Mouse (Mus musculus): ENCODE measurements around the gene Oas3. TPM values are rescaled to one million over a fixed set of nuclear protein-coding genes. Genes with fewer than 3 reads are reported as not detected.
"Not testable (repeated sequence)": the region's sequence is repeated elsewhere in the genome, so short reads cannot be mapped to it uniquely, and the experiment has no call there.

Gene Oas3
- polyA plus RNA-seq (2016; fragmentation: Nextera tagmentation; extraction: Ambion mirVana) = 0.29 and 0.37 TPM in 2 replicates

DNA sequence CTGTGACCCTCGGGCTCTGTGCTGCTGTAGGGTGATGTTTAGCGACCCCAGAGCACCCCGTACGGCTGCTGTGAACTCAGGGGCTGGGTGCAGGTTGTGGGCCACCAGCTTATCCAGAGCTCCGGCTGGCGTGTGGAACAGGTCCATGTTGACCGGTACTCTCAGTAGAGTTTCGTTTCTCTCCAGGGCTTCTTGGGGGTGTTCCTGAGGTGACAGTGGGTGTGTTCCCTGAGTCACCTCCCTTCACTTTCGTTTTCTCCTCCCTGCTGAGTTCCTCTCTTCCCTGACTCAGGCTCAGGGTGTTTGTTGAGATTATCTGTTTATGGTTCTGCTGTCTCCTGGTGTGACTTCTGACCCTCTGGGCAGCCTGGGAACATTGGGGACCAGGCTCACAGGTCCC is at the start of gene Oas3:
Gene Oas3 (minus strand): TSS at position 184 of the 400 bp plus-strand sequence.
- 65% methylated on average over 9 of the region's 9 CpGs for WGBS
- no peaks in the 10 kb centered on the region for H3K36me3 ChIP-seq
- DNase-seq (ENCODE audit: low spot score) = no peak
- peaks cover 26% of the 10 kb centered on the region for H3K4me1 ChIP-seq
- H3K27ac ChIP-seq = no peak within 1 kb of the TSS
- no peaks in the 10 kb centered on the region for H3K9me3 ChIP-seq
- no peaks in the 10 kb centered on the region for H3K27me3 ChIP-seq (ENCODE audit: insufficient read depth, poor library complexity, severe bottlenecking)
- no peak within 1 kb of the TSS for H3K4me3 ChIP-seq

GRCm38 (mm10) chr5:120818999-120819398 is 41.5 kb upstream of the Oas3 start:
- H3K4me3 ChIP-seq = no peak overlapping the region
- H3K4me1 ChIP-seq = no peaks in the 10 kb centered on the region
- H3K36me3 ChIP-seq = no peaks in the 10 kb centered on the region
- H3K27me3 ChIP-seq (ENCODE audit: insufficient read depth, poor library complexity, severe bottlenecking) = no peaks in the 10 kb centered on the region
- no peak overlapping the region for H3K27ac ChIP-seq
- DNase-seq (ENCODE audit: low spot score) = no peak
- H3K9me3 ChIP-seq = peaks cover 4% of the 10 kb centered on the region; the same call in 1 of the 2 replicates

DNA sequence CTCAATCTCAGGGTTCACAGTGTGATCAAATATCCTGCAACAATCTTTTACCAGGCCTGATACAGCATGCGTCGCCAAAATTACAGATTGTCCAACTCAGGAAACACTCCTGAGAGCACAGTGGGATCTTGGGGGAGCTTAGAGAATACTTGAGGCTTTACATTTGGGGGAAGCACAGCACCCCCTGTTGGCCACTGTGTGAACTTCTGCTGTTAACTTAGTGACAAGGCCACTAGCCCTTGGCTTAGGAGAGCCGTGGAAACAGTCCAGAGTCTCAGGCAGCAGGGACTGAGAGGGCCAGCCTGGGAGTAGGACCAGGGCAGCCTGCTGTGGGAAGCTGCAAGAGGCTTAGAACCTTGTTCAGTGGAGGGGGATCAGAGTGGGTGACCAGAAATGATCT is 38.5 kb upstream of the Oas3 start:
- Histone ChIP-seq H3K9me3 (peaks cover 4% of the 10 kb centered on the region; the same call in 1 of the 2 replicates), H3K4me3 (no peak overlapping the region), H3K27ac (no peak overlapping the region), H3K27me3 (ENCODE audit: insufficient read depth, poor library complexity, severe bottlenecking) (no peaks in the 10 kb centered on the region), H3K36me3 (no peaks in the 10 kb centered on the region), H3K4me1 (peaks cover 7% of the 10 kb centered on the region)
- no peak for DNase-seq (ENCODE audit: low spot score)
- WGBS = 68% methylated on average over 3 of the region's 3 CpGs

DNA sequence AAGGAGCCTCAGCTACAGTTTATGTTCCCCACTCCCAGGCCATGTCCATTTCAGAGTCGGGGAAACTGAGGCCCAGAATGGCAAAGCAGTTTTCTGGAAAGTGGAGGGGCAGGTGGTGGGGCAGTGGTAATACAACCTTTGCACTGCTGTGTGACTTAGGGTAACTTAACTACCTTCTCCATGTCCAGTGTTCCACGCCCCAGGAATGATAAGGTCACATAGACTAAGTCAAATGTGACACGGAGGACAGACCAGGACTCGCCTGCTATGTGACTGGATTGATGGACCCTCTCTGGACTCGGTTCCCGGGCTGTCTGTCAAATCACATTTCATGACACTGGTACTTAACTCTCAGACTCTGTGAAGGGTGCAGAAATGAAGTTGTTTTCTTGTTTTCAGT is 35.6 kb upstream of the Oas3 start:
- H3K4me3 ChIP-seq = peak overlapping the region; percentile 55
- H3K9me3 ChIP-seq = no peaks in the 10 kb centered on the region
- peaks cover 7% of the 10 kb centered on the region for H3K4me1 ChIP-seq
- DNase-seq (ENCODE audit: low spot score) = no peak
- no peaks in the 10 kb centered on the region for H3K27me3 ChIP-seq (ENCODE audit: insufficient read depth, poor library complexity, severe bottlenecking)
- 76% methylated on average over 6 of the region's 6 CpGs for WGBS
- no peaks in the 10 kb centered on the region for H3K36me3 ChIP-seq
- H3K27ac ChIP-seq = no peak overlapping the region

- DNase-seq (ENCODE audit: low spot score) = peak; percentile 88
- H3K4me3 ChIP-seq = peak within 1 kb of the TSS; percentile 55
- H3K4me1 ChIP-seq = peaks cover 7% of the 10 kb centered on the region
- H3K9me3 ChIP-seq = no peaks in the 10 kb centered on the region
- H3K27me3 ChIP-seq (ENCODE audit: insufficient read depth, poor library complexity, severe bottlenecking) = no peaks in the 10 kb centered on the region
- no peaks in the 10 kb centered on the region for H3K36me3 ChIP-seq
- 9% methylated on average over 18 of the region's 18 CpGs for WGBS
- peak within 1 kb of the TSS; percentile 49 for H3K27ac ChIP-seq
Observed at GRCm38 (mm10) chr5:120811951-120812819, 34.7 kb upstream of the Oas3 start, which contains the start of gene Oas1c. Gene Oas1c (minus strand): TSS chr5:120812514.

GRCm38 (mm10) chr5:120809171-120809570 is 31.7 kb upstream of the Oas3 start:
- H3K36me3 ChIP-seq = no peaks in the 10 kb centered on the region
- WGBS = 44% methylated on average over 6 of the region's 6 CpGs

DNA sequence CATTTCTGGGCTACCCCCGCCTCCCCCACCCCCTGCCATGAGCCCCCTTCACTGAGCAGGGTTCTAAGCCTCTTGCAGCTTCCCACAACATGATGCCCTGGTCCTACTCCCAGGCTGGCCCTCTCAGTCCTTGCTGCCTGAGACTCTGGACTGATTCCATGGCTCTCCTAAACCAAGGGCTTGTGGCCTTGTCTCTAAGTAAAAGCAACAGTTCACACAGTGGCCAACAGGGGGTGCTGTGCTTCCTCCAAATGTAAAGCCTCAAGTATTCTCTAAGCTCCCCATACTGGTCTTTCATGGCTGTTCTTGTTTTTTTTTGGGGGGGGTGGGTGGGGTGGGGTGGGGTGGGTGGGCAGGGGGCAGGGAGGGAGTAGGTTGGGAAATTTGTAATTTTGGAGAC is 29.0 kb upstream of the Oas3 start:
- H3K27me3 ChIP-seq (ENCODE audit: insufficient read depth, poor library complexity, severe bottlenecking) = peaks cover 18% of the 10 kb centered on the region
- no peaks in the 10 kb centered on the region for H3K9me3 ChIP-seq
- WGBS = 92% methylated on average over 1 of the region's 1 CpGs
- no peak overlapping the region for H3K27ac ChIP-seq
- H3K4me1 ChIP-seq = no peaks in the 10 kb centered on the region
- DNase-seq (ENCODE audit: low spot score) = no peak
- no peaks in the 10 kb centered on the region for H3K36me3 ChIP-seq
- no peak overlapping the region for H3K4me3 ChIP-seq

More at GRCm38 (mm10) chr5:120809171-120809570, 31.7 kb upstream of the Oas3 start:
- H3K27me3 ChIP-seq (ENCODE audit: insufficient read depth, poor library complexity, severe bottlenecking) = no peaks in the 10 kb centered on the region
- no peaks in the 10 kb centered on the region for H3K9me3 ChIP-seq
- H3K4me1 ChIP-seq = peaks cover 7% of the 10 kb centered on the region
- H3K27ac ChIP-seq = no peak overlapping the region
- DNase-seq (ENCODE audit: low spot score) = no peak
- no peak overlapping the region for H3K4me3 ChIP-seq

- Histone ChIP-seq H3K27me3 (ENCODE audit: insufficient read depth, poor library complexity, severe bottlenecking) (peaks cover 32% of the 10 kb centered on the region), H3K9me3 (no peaks in the 10 kb centered on the region), H3K4me3 (no peak overlapping the region), H3K36me3 (no peaks in the 10 kb centered on the region), H3K27ac (no peak overlapping the region), H3K4me1 (no peaks in the 10 kb centered on the region)
- 65% methylated on average over 2 of the region's 2 CpGs for WGBS
- no peak for DNase-seq (ENCODE audit: low spot score)
Observed at GRCm38 (mm10) chr5:120803596-120803995, 26.1 kb upstream of the Oas3 start.

DNA sequence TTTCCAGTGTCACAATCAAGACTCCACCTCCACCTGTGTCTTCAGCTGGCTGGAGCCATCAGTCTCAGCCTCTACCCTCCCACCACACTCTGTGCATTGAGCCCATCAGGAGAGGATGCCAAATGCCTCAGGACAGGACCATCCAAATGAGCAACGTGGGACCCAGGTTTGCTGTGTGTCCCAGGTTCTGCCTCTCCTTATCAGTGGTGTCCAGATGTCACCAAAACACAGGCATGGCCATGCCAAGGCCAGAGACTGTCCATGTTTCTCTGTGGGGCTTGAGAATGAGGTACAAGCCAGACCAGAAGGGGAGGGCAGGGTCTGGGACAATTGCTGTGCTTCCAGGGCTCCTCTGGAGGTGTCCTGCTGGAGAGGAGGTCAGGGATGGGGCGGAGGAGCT is 21.5 kb upstream of the Oas3 start:
- not testable (repeated sequence) for H3K36me3 ChIP-seq; H3K4me3 ChIP-seq; H3K9me3 ChIP-seq; H3K4me1 ChIP-seq; DNase-seq (ENCODE audit: low spot score); H3K27ac ChIP-seq
- H3K27me3 ChIP-seq (ENCODE audit: insufficient read depth, poor library complexity, severe bottlenecking) = peaks cover 32% of the 10 kb centered on the region
- 62% methylated on average over 2 of the region's 2 CpGs for WGBS

- DNase-seq (ENCODE audit: low spot score); H3K36me3 ChIP-seq; H3K9me3 ChIP-seq; H3K4me3 ChIP-seq; H3K4me1 ChIP-seq; H3K27ac ChIP-seq: not testable (repeated sequence)
- peaks cover 24% of the 10 kb centered on the region for H3K27me3 ChIP-seq (ENCODE audit: insufficient read depth, poor library complexity, severe bottlenecking)
- 53% methylated on average over 5 of the region's 5 CpGs for WGBS
Observed at GRCm38 (mm10) chr5:120798147-120798546, 20.7 kb upstream of the Oas3 start.

DNA sequence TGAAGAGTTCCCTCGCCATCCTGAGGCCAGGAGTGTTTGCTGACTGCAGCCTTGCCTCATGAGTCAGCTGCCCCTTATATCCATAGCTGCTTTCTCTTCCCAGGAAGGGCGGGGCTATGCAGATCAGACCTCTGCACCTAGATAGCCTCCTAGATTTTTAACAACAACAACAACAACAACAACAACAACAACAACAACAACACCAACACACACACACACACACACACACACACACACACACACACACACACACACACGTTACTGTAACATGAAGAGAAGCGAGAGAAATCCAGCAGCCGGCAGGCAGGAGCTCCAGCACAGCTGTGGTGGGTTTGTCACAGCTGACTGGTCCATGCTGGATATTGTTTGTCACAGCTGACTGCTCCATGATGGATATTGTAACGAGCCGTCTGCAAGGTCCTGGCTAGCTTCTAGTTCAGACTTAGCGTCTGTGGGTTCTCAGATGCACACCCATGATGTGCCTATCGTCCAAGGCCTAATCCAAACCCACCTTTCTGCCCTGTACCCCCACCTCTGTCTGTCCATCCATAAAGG is 18.1 kb upstream of the Oas3 start, which contains the start of gene Oas1e:
Gene Oas1e (minus strand): TSS at position 51 of the 555 bp plus-strand sequence.
- DNase-seq (ENCODE audit: low spot score); H3K4me3 ChIP-seq; H3K9me3 ChIP-seq; H3K36me3 ChIP-seq; H3K4me1 ChIP-seq; H3K27ac ChIP-seq; H3K27me3 ChIP-seq (ENCODE audit: insufficient read depth, poor library complexity, severe bottlenecking): not testable (repeated sequence)
- WGBS = 71% methylated on average over 9 of the region's 9 CpGs

- WGBS = 32% methylated on average over 2 of the region's 2 CpGs
- no peak overlapping the region for H3K4me3 ChIP-seq
- no peaks in the 10 kb centered on the region for H3K27me3 ChIP-seq (ENCODE audit: insufficient read depth, poor library complexity, severe bottlenecking)
- no peak overlapping the region for H3K27ac ChIP-seq
- 0 out of 2 replicates have a peak, but pooled peaks cover 2% of the 10 kb centered on the region for H3K4me1 ChIP-seq
- H3K9me3 ChIP-seq = no peaks in the 10 kb centered on the region
- DNase-seq (ENCODE audit: low spot score) = no peak
- no peaks in the 10 kb centered on the region for H3K36me3 ChIP-seq
Observed at GRCm38 (mm10) chr5:120793043-120793442, 15.6 kb upstream of the Oas3 start.

DNA sequence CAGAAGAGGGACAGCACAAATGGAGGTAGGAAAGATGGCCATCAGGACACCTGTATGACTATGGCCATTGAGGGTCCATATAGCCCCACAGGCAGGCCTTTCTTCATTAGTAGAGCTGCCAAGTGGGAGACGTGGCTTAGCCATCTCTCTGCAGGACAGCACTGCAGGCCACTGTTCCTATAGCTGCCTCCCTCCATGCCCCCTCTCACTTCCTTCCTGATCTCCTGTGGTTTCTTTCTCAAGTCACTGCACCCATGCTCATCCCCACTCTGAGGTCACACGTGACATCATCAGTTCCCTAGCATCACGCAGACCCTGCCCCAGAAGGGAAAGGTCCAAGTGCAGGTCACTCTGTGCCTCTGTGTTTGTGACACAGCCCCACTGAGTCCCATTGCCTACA is 9.6 kb upstream of the Oas3 start:
- Histone ChIP-seq H3K27ac (no peak overlapping the region), H3K36me3 (no peaks in the 10 kb centered on the region), H3K27me3 (ENCODE audit: insufficient read depth, poor library complexity, severe bottlenecking) (peaks cover 5% of the 10 kb centered on the region; the same call in 1 of the 2 replicates), H3K9me3 (no peaks in the 10 kb centered on the region), H3K4me3 (no peak overlapping the region), H3K4me1 (0 out of 2 replicates have a peak, but pooled peaks cover 2% of the 10 kb centered on the region)
- 70% methylated on average over 3 of the region's 3 CpGs for WGBS
- DNase-seq (ENCODE audit: low spot score) = no peak

All from heart, embryonic 10.5 days (tissue).